Mouse (Mus musculus) MEL (cell line): Measurements from ENCODE around the gene Cbr3. TPM values are rescaled to one million over a fixed set of nuclear protein-coding genes. Genes with fewer than 3 reads are reported as not detected.

Experiments used
- DNase-seq: peaks from one replicate; pipeline ENCODE4 v3.0.0; 2011; ENCODE audit warnings: low read depth, low spot score
- H3K27ac ChIP-seq: 2 replicates; pipeline ENCODE4 v1.5.1; 2012; ENCODE audit warnings: low read depth, mild to moderate bottlenecking, control low read depth, low read length, moderate library complexity; ENCODE audit not compliant: control insufficient read depth
- H3K27me3 ChIP-seq, 2 experiments: fragments of 150-350 bp in 1 of 2; sonication (generic) in 1 of 2; 2 replicates each; pipeline ENCODE4 v1.6.1; 2012; ENCODE audit warnings: low read length in 2 of 2, mild to moderate bottlenecking in 2 of 2, improper control_type of control experiment in 1 of 2, moderate library complexity in 1 of 2; ENCODE audit not compliant: insufficient read depth in 2 of 2, control insufficient read depth in 1 of 2
- H3K36me3 ChIP-seq, 2 experiments: 2 replicates each; pipeline ENCODE4 v1.6.1; 2012 to 2014; ENCODE audit warnings: low read length in 2 of 2, improper control_type of control experiment in 1 of 2, inconsistent platforms in 1 of 2, mild to moderate bottlenecking in 1 of 2; ENCODE audit not compliant: insufficient read depth in 2 of 2, control insufficient read depth in 1 of 2
- H3K4me1 ChIP-seq, 2 experiments: fragments of 150-350 bp in 1 of 2; sonication (generic) in 1 of 2; 2 replicates each; pipeline ENCODE4 v1.6.1; 2012; ENCODE audit warnings: low read length in 2 of 2, improper control_type of control experiment in 1 of 2, mild to moderate bottlenecking in 1 of 2; ENCODE audit not compliant: insufficient read depth in 2 of 2, control insufficient read depth in 1 of 2
- H3K4me3 ChIP-seq, 2 experiments: fragments of 150-350 bp in 1 of 2; sonication (generic) in 1 of 2; 2 replicates each; pipeline ENCODE4 v1.5.1; 2012; ENCODE audit warnings: low read depth in 2 of 2, low read length in 2 of 2, mild to moderate bottlenecking in 2 of 2, moderate library complexity in 2 of 2, control low read depth in 1 of 2, improper control_type of control experiment in 1 of 2; ENCODE audit not compliant: control insufficient read depth in 1 of 2, insufficient read depth in 1 of 2
- H3K79me2 ChIP-seq: 2 replicates; pipeline ENCODE4 v1.6.1; 2012; ENCODE audit warnings: mild to moderate bottlenecking, low read length, moderate library complexity; ENCODE audit not compliant: control insufficient read depth, poor library complexity, insufficient read depth
- H3K9ac ChIP-seq: 2 replicates; pipeline ENCODE4 v1.6.1; 2012; ENCODE audit warnings: low read depth, mild to moderate bottlenecking, control low read depth, low read length, moderate library complexity; ENCODE audit not compliant: control insufficient read depth, poor library complexity, severe bottlenecking
- H3K9me3 ChIP-seq: fragments of 150-350 bp; sonication (generic); replicated peaks from 2 replicates; pipeline ENCODE4 v1.6.1; 2012; ENCODE audit warnings: mild to moderate bottlenecking, low read length, improper control_type of control experiment, moderate library complexity; ENCODE audit not compliant: insufficient read depth
- BHLHE40 ChIP-seq: IDR thresholded peaks from 2 replicates; pipeline ENCODE4 v1.6.1; 2012; ENCODE audit warnings: low read depth, mild to moderate bottlenecking, inconsistent platforms, low read length, improper control_type of control experiment, borderline replicate concordance
- CHD1 ChIP-seq: IDR thresholded peaks from 2 replicates; pipeline ENCODE4 v1.6.1; 2012; ENCODE audit warnings: low read depth, mild to moderate bottlenecking, inconsistent platforms, low read length, improper control_type of control experiment
- CHD2 ChIP-seq: IDR thresholded peaks from 2 replicates; pipeline ENCODE4 v1.6.1; 2011; ENCODE audit warnings: low read length, improper control_type of control experiment
- E2F4 ChIP-seq: IDR thresholded peaks from 2 replicates; pipeline ENCODE4 v1.6.1; 2011; ENCODE audit warnings: low read depth, low read length, improper control_type of control experiment, borderline replicate concordance
- ELF1 ChIP-seq: IDR thresholded peaks from 2 replicates; pipeline ENCODE4 v1.6.1; 2014; ENCODE audit warnings: low read depth, mild to moderate bottlenecking, inconsistent platforms, low read length, improper control_type of control experiment, moderate library complexity
- GATA1 ChIP-seq: IDR thresholded peaks from 2 replicates; pipeline ENCODE4 v1.6.1; 2011; ENCODE audit warnings: low read depth, low read length, improper control_type of control experiment
- KAT2A ChIP-seq: conservative IDR thresholded peaks from 2 replicates; pipeline ENCODE4 v1.6.1; 2012; ENCODE audit warnings: low read depth, low read length, improper control_type of control experiment, inconsistent platforms
- MAZ ChIP-seq: IDR thresholded peaks from 2 replicates; pipeline ENCODE4 v1.6.1; 2012; ENCODE audit warnings: low read depth, mild to moderate bottlenecking, inconsistent platforms, low read length, improper control_type of control experiment
- MEF2A ChIP-seq: IDR thresholded peaks from 2 replicates; pipeline ENCODE4 v1.6.1; 2014; ENCODE audit warnings: low read depth, mild to moderate bottlenecking, inconsistent platforms, low read length, improper control_type of control experiment; ENCODE audit not compliant: poor library complexity, insufficient replicate concordance, severe bottlenecking; ENCODE audit errors: extremely low read depth
- MXI1 ChIP-seq: IDR thresholded peaks from 2 replicates; pipeline ENCODE4 v1.6.1; 2011; ENCODE audit warnings: mild to moderate bottlenecking, low read depth, low read length, improper control_type of control experiment
- MYB ChIP-seq: IDR thresholded peaks from 2 replicates; pipeline ENCODE4 v1.6.1; 2011; ENCODE audit warnings: mild to moderate bottlenecking, low read depth, low read length, improper control_type of control experiment
- NELFE ChIP-seq: IDR thresholded peaks from 2 replicates; pipeline ENCODE4 v1.6.1; 2011; ENCODE audit warnings: low read depth, low read length, improper control_type of control experiment
- POLR2A ChIP-seq, 2 experiments: IDR thresholded peaks; 2 replicates each; pipeline ENCODE4 v1.6.1; 2011 to 2012; ENCODE audit warnings: low read length in 2 of 2, mild to moderate bottlenecking in 2 of 2, control low read depth in 1 of 2, improper control_type of control experiment in 1 of 2, low read depth in 1 of 2, moderate library complexity in 1 of 2; ENCODE audit not compliant: control insufficient read depth in 1 of 2, insufficient read depth in 1 of 2, poor library complexity in 1 of 2
- RAD21 ChIP-seq: IDR thresholded peaks from 2 replicates; pipeline ENCODE4 v1.6.1; 2011; ENCODE audit warnings: mild to moderate bottlenecking, low read depth, low read length, improper control_type of control experiment
- SIN3A ChIP-seq: IDR thresholded peaks from 2 replicates; pipeline ENCODE4 v1.6.1; 2012; ENCODE audit warnings: low read length, improper control_type of control experiment, inconsistent platforms
- SMC3 ChIP-seq: IDR thresholded peaks from 2 replicates; pipeline ENCODE4 v1.6.1; 2011; ENCODE audit warnings: low read depth, low read length, improper control_type of control experiment
- TAL1 ChIP-seq: IDR thresholded peaks from 2 replicates; pipeline ENCODE4 v1.6.1; 2012; ENCODE audit warnings: mild to moderate bottlenecking, inconsistent platforms, low read length, moderate library complexity, mixed read lengths
- TCF12 ChIP-seq: IDR thresholded peaks from 2 replicates; pipeline ENCODE4 v1.6.1; 2014; ENCODE audit warnings: low read depth, mild to moderate bottlenecking, inconsistent platforms, low read length, improper control_type of control experiment, moderate library complexity
- UBTF ChIP-seq: IDR thresholded peaks from 2 replicates; pipeline ENCODE4 v1.6.1; 2012; ENCODE audit warnings: low read depth, mild to moderate bottlenecking, inconsistent platforms, low read length, improper control_type of control experiment, moderate library complexity, borderline replicate concordance; ENCODE audit not compliant: insufficient read depth
- USF1 ChIP-seq: IDR thresholded peaks from 2 replicates; pipeline ENCODE4 v1.6.1; 2014; ENCODE audit warnings: low read depth, mild to moderate bottlenecking, inconsistent platforms, low read length, improper control_type of control experiment, moderate library complexity
- USF2 ChIP-seq, 2 experiments: IDR thresholded peaks; 2 replicates each; pipeline ENCODE4 v1.6.1; 2011 to 2012; ENCODE audit warnings: improper control_type of control experiment in 2 of 2, low read length in 2 of 2, borderline replicate concordance in 1 of 2, inconsistent platforms in 1 of 2, low read depth in 1 of 2, mild to moderate bottlenecking in 1 of 2; ENCODE audit not compliant: insufficient read depth in 1 of 2
- ZMIZ1 ChIP-seq: IDR thresholded peaks from 2 replicates; pipeline ENCODE4 v1.6.1; 2012; ENCODE audit warnings: low read depth, mild to moderate bottlenecking, inconsistent platforms, low read length, improper control_type of control experiment, moderate library complexity
- polyA plus RNA-seq, 2 experiments: library from polyadenylated mRNA; stranded (reverse) in 1 of 2; unstranded in 1 of 2; fragments of >175 nt in 1 of 2; fragments of >200 nt in 1 of 2; gene quantifications; 2 replicates each; pipeline versions ENCODE4 v1.2.1 to v1.2.4; 2012; ENCODE audit warnings: low replicate concordance in 2 of 2, low read depth in 1 of 2; ENCODE audit not compliant: insufficient read length in 2 of 2, insufficient read depth in 1 of 2, missing spikeins in 1 of 2
- total RNA-seq: library from RNA; depleted of rRNA; stranded (reverse); fragments of 300-350 nt; gene quantifications from 2 replicates; pipeline ENCODE4 v1.2.3, GENCODE M21; 2012

Gene Cbr3
- total and polyA plus RNA-seq, 3 experiments = not detected

- Histone ChIP-seq H3K4me1 (no peaks in the 10 kb centered on the region), H3K27me3 (peaks cover 0 to 2% of the 10 kb centered on the region in 2 experiments; a peak in 1 of 4 replicates), H3K79me2 (no peaks in the 10 kb centered on the region), H3K4me3 (no peak overlapping the region), H3K36me3 (no peaks in the 10 kb centered on the region), H3K27ac (no peak overlapping the region), H3K9ac (no peak overlapping the region), H3K9me3 (no peaks in the 10 kb centered on the region)
- DNase-seq = no peak
- TF ChIP-seq MYB (no peak), CHD2 (no peak), ELF1 (no peak), USF2 (IDR thresholded peaks at IDR 0.05; ENCODE audit: borderline replicate concordance in 1 of 2, insufficient read depth in 1 of 2, low read depth in 1 of 2, low read length in 2 of 2) (no peak), GATA1 (no peak), TAL1 (no peak), POLR2A (IDR thresholded peaks at IDR 0.05; ENCODE audit: control insufficient read depth in 1 of 2, insufficient read depth in 1 of 2, low read depth in 1 of 2, low read length in 2 of 2, poor library complexity in 1 of 2) (no peak), USF1 (no peak), E2F4 (no peak), TCF12 (no peak), BHLHE40 (no peak), KAT2A (no peak), UBTF (no peak), MEF2A (no peak), SMC3 (no peak), MXI1 (no peak), ZMIZ1 (no peak), CHD1 (no peak), SIN3A (no peak)
Observed at GRCm38 (mm10) chr16:93682156-93682688, 793 bp upstream of the Cbr3 start.

GRCm38 (mm10) chr16:93683508-93684236, 657 bp downstream of the Cbr3 start:
- H3K79me2 ChIP-seq = no peaks in the 10 kb centered on the region
- no peaks in the 10 kb centered on the region for H3K9me3 ChIP-seq
- H3K4me3 ChIP-seq = no peak overlapping the region
- no peak overlapping the region for H3K27ac ChIP-seq
- H3K4me1 ChIP-seq = no peaks in the 10 kb centered on the region
- TF ChIP-seq CHD2 = no peak
- no peak for TF ChIP-seq NELFE
- TF ChIP-seq MAZ = no peak
- no peak for TF ChIP-seq TAL1
- TF ChIP-seq MYB = no peak
- TF ChIP-seq E2F4 = no peak
- no peak for TF ChIP-seq RAD21
- TF ChIP-seq SIN3A = no peak
- H3K9ac ChIP-seq = no peak overlapping the region
- H3K36me3 ChIP-seq = no peaks in the 10 kb centered on the region
- peaks cover 0 to 2% of the 10 kb centered on the region in 2 experiments; a peak in 1 of 4 replicates for H3K27me3 ChIP-seq
- DNase-seq = no peak
